Mouse (Mus musculus) myocyte (in vitro differentiated cells): ENCODE measurements around the gene Cpb2. TPM values are rescaled to one million over a fixed set of nuclear protein-coding genes. Genes with fewer than 3 reads are reported as not detected.

Experiments used
- H3K27me3 ChIP-seq: one replicate; pipeline ENCODE4 v1.6.1; 2011; ENCODE audit not compliant: control insufficient read depth, insufficient read depth, insufficient read length
- H3K36me3 ChIP-seq: one replicate; pipeline ENCODE4 v1.6.1; 2011; ENCODE audit not compliant: control insufficient read depth, insufficient read depth
- H3K4me2 ChIP-seq: one replicate; pipeline ENCODE4 v1.6.1; 2011; ENCODE audit warnings: low read depth, control low read depth
- H3K4me3 ChIP-seq: one replicate; pipeline ENCODE4 v1.5.1; 2011; ENCODE audit warnings: mild to moderate bottlenecking, control low read depth, moderate library complexity
- H3K79me2 ChIP-seq: one replicate; pipeline ENCODE4 v1.6.1; 2011; ENCODE audit not compliant: control insufficient read depth, insufficient read depth
- H3ac ChIP-seq: one replicate; pipeline ENCODE4 v1.6.1; 2011; ENCODE audit not compliant: control insufficient read depth, insufficient read length
- CEBPB ChIP-seq: IDR thresholded peaks from 2 replicates; pipeline ENCODE4 v1.6.1; 2011; ENCODE audit warnings: mild to moderate bottlenecking, moderate library complexity; ENCODE audit not compliant: poor library complexity, insufficient read depth, severe bottlenecking
- E2F4 ChIP-seq: IDR thresholded peaks from one replicate; pipeline ENCODE4 v1.6.1; 2011; ENCODE audit warnings: mild to moderate bottlenecking, control low read depth, moderate library complexity; ENCODE audit not compliant: insufficient read depth
- MAX ChIP-seq: IDR thresholded peaks from one replicate; pipeline ENCODE4 v1.6.1; 2011; ENCODE audit warnings: low read depth, mild to moderate bottlenecking, control low read depth
- MYOD1 ChIP-seq, 3 experiments: IDR thresholded peaks; one replicate each; pipeline ENCODE4 v1.6.1; 2011; ENCODE audit warnings: control low read depth in 2 of 3, low read depth in 2 of 3, mild to moderate bottlenecking in 2 of 3, moderate library complexity in 1 of 3; ENCODE audit not compliant: insufficient read length in 2 of 3, control insufficient read depth in 1 of 3
- MYOG ChIP-seq, 3 experiments: IDR thresholded peaks; one replicate each; pipeline ENCODE4 v1.6.1; 2011; ENCODE audit warnings: control low read depth in 2 of 3, low read depth in 2 of 3, mild to moderate bottlenecking in 2 of 3; ENCODE audit not compliant: insufficient read length in 2 of 3, control insufficient read depth in 1 of 3, insufficient read depth in 1 of 3
- POLR2A ChIP-seq: IDR thresholded peaks from one replicate; pipeline ENCODE4 v1.6.1; 2011; ENCODE audit warnings: low read depth, mild to moderate bottlenecking, control low read depth, moderate library complexity; ENCODE audit not compliant: insufficient read length
- POLR2AphosphoS2 ChIP-seq: IDR thresholded peaks from one replicate; pipeline ENCODE4 v1.6.1; 2011; ENCODE audit warnings: low read depth, control low read depth; ENCODE audit not compliant: insufficient read length
- REST ChIP-seq: IDR thresholded peaks from one replicate; pipeline ENCODE4 v1.6.1; 2011; ENCODE audit warnings: mild to moderate bottlenecking, control low read depth, moderate library complexity; ENCODE audit not compliant: insufficient read depth, insufficient read length
- SRF ChIP-seq: IDR thresholded peaks from one replicate; pipeline ENCODE4 v1.6.1; 2011; ENCODE audit warnings: low read depth; ENCODE audit not compliant: control insufficient read depth, insufficient read length
- TCF12 ChIP-seq: IDR thresholded peaks from one replicate; pipeline ENCODE4 v1.6.1; 2011; ENCODE audit warnings: mild to moderate bottlenecking, control low read depth; ENCODE audit not compliant: poor library complexity, insufficient read depth, severe bottlenecking
- TCF3 ChIP-seq: IDR thresholded peaks from one replicate; pipeline ENCODE4 v1.6.1; 2011; ENCODE audit warnings: low read depth, control low read depth; ENCODE audit not compliant: insufficient read length
- USF1 ChIP-seq: IDR thresholded peaks from one replicate; pipeline ENCODE4 v1.6.1; 2011; ENCODE audit warnings: low read depth, mild to moderate bottlenecking, control low read depth, moderate library complexity
- polyA plus RNA-seq: library from polyadenylated mRNA; unstranded; fragments of >200 nt; fragmentation: generic; extraction: Trizol; gene quantifications from one replicate; pipeline ENCODE4 v1.2.1, GENCODE M21; 2012; ENCODE audit warnings: missing spikeins

Gene Cpb2
- polyA plus RNA-seq, 1 experiment: not detected

- Histone ChIP-seq H3K36me3 (no peaks in the 10 kb centered on the region), H3ac (no peak overlapping the region), H3K4me2 (no peak overlapping the region), H3K27me3 (no peaks in the 10 kb centered on the region), H3K4me3 (no peak overlapping the region), H3K79me2 (no peaks in the 10 kb centered on the region)
- TF ChIP-seq TCF3 (no peak), TCF12 (no peak), MAX (no peak), E2F4 (no peak), POLR2A (no peak), MYOD1 (IDR thresholded peaks at IDR 0.05; ENCODE audit: control insufficient read depth in 1 of 3, insufficient read length in 2 of 3, low read depth in 2 of 3) (no peak), USF1 (no peak), POLR2AphosphoS2 (no peak), SRF (no peak), MYOG (IDR thresholded peaks at IDR 0.05; ENCODE audit: control insufficient read depth in 1 of 3, insufficient read depth in 1 of 3, insufficient read length in 2 of 3, low read depth in 2 of 3) (no peak), REST (no peak), CEBPB (no peak)
These were observed 5.0 kb upstream of the Cpb2 start for GRCm38 (mm10) chr14:75237096-75237495.

- H3K4me2 ChIP-seq: no peak overlapping the region
- TF ChIP-seq E2F4: no peak
- no peak for TF ChIP-seq SRF
- TF ChIP-seq MYOD1 (IDR thresholded peaks at IDR 0.05; ENCODE audit: control insufficient read depth in 1 of 3, insufficient read length in 2 of 3, low read depth in 2 of 3): no peak
- no peak for TF ChIP-seq MYOG (IDR thresholded peaks at IDR 0.05; ENCODE audit: control insufficient read depth in 1 of 3, insufficient read depth in 1 of 3, insufficient read length in 2 of 3, low read depth in 2 of 3)
- no peak for TF ChIP-seq TCF12
- TF ChIP-seq MAX: no peak
- no peak for TF ChIP-seq TCF3
- no peak for TF ChIP-seq POLR2AphosphoS2
- no peak for TF ChIP-seq REST
- TF ChIP-seq USF1: no peak
- no peak for TF ChIP-seq POLR2A
- TF ChIP-seq CEBPB: no peak
- H3K27me3 ChIP-seq: no peaks in the 10 kb centered on the region
- H3K79me2 ChIP-seq: no peaks in the 10 kb centered on the region
- no peak overlapping the region for H3K4me3 ChIP-seq
- H3ac ChIP-seq: no peak overlapping the region
- H3K36me3 ChIP-seq: no peaks in the 10 kb centered on the region
These were observed 3.9 kb upstream of the Cpb2 start for GRCm38 (mm10) chr14:75238054-75238692.

- no peaks in the 10 kb centered on the region for H3K27me3 ChIP-seq
- no peak overlapping the region for H3K4me2 ChIP-seq
These were observed 4.2 kb downstream of the Cpb2 start for GRCm38 (mm10) chr14:75246024-75247000.

GRCm38 (mm10) chr14:75250432-75250831 lies 8.3 kb downstream of the Cpb2 start:
- H3K79me2 ChIP-seq: no peaks in the 10 kb centered on the region
- H3K27me3 ChIP-seq: no peaks in the 10 kb centered on the region
- no peak overlapping the region for H3K4me3 ChIP-seq

More at GRCm38 (mm10) chr14:75246024-75247000, 4.2 kb downstream of the Cpb2 start:
- Histone ChIP-seq H3K4me3 (no peak overlapping the region), H3K79me2 (no peaks in the 10 kb centered on the region), H3K36me3 (no peaks in the 10 kb centered on the region), H3ac (no peak overlapping the region)
- TF ChIP-seq MYOD1 (IDR thresholded peaks at IDR 0.05; ENCODE audit: control insufficient read depth in 1 of 3, insufficient read length in 2 of 3, low read depth in 2 of 3): no peak

More at GRCm38 (mm10) chr14:75250432-75250831, 8.3 kb downstream of the Cpb2 start:
- TF ChIP-seq TCF3 (no peak), POLR2A (no peak), E2F4 (no peak), TCF12 (no peak), MAX (no peak), POLR2AphosphoS2 (no peak), USF1 (no peak), MYOG (IDR thresholded peaks at IDR 0.05; ENCODE audit: control insufficient read depth in 1 of 3, insufficient read depth in 1 of 3, insufficient read length in 2 of 3, low read depth in 2 of 3) (no peak), REST (no peak), SRF (no peak), CEBPB (no peak), MYOD1 (IDR thresholded peaks at IDR 0.05; ENCODE audit: control insufficient read depth in 1 of 3, insufficient read length in 2 of 3, low read depth in 2 of 3) (no peak)
- Histone ChIP-seq H3K4me2 (no peak overlapping the region), H3ac (no peak overlapping the region), H3K36me3 (no peaks in the 10 kb centered on the region)
